Mouse (Mus musculus) urinary bladder, postnatal 25 days (tissue): ENCODE results near the gene Nrd1.

ENCODE experiments used
- DNase-seq: peaks from one replicate; pipeline ENCODE4 v3.0.0; 2022; ENCODE audit warnings: low spot score

The Nrd1 gene

GRCm38 (mm10) chr4:108999999-109000950 is at the start of gene Nrd1:
Nrd1 (plus strand) TSS chr4:109000655.
- DNase-seq = peak; percentile 95

DNA sequence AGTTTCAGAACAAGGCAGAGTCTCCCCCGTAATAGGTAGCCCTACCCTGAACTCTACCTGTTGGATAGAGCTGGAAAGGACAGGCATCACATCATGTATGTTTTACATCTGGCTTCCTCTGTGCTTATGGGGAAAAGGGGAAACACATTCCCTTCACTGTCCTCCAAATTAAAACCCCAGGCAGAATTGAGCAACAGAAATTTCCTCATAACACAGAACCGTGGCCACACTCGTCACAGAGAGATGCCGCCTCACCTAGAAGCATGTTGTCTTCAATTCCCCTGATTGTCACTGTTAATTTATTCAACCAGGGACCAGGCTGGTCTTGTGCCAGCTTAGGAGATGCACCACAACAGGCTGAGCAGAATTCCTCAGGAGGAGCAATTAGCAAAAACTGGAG is 48.8 kb upstream of the Nrd1 start:
- no peak for DNase-seq

DNA sequence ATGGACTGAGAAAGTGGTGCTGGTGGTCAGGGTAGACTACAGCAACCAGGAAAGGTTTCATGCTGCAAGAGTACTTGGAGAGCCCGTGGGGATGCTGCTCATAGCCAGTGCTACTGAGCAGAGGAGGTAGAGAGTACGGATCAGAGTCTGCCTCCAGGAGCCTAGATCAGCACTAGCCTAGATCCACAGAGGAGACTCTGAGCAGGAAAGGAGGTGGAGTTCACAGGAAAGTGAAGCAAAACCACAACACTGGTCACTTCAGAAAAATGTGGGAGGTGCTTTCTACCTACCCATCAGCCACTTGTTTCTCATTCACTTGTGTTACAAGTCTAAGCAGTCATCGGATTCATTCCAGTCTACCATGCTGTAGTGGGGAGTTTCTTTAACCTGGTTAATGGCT is 40.8 kb upstream of the Nrd1 start:
- DNase-seq = no peak

GRCm38 (mm10) chr4:108960619-108961460 is 39.6 kb upstream of the Nrd1 start:
- no peak for DNase-seq

GRCm38 (mm10) chr4:108963017-108963416 is 37.4 kb upstream of the Nrd1 start:
- no peak for DNase-seq

- DNase-seq = no peak
These were observed 30.9 kb upstream of the Nrd1 start for GRCm38 (mm10) chr4:108969517-108969916.

GRCm38 (mm10) chr4:108971054-108971453 is 29.4 kb upstream of the Nrd1 start:
- no peak for DNase-seq

GRCm38 (mm10) chr4:108976458-108977071 is 23.9 kb upstream of the Nrd1 start:
- no peak for DNase-seq

DNA sequence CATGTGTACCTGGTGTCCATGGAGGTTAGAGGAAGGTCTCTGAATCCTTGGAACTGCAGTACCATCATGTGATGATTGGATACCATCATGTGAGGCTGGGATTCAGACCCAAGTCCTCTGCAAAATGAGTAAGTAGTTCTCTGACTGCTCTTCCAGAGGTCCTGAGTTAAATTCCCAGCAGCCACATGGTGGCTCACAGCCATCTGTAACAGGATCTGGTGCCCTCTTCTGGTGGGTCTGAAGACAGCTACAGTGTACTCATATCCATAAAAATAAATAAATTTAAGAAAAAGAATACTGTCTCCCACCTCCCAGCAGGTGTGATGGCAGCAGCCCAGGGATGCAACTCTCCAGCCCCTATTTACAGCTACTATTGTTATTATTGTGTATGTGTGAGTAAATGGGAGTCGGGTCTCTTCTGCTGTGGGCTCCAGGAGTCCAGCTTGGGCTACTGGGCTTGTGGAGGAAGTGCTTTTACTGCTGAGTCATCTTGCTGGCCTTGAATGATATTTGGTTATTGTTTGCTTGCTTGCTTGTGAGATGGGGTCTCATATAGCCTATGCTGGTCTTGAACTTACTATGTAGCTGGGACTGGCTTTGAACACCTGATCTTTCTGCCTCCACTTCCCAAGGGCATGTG is 13.5 kb upstream of the Nrd1 start:
- no peak for DNase-seq

- DNase-seq = no peak
These were observed 13.0 kb upstream of the Nrd1 start for GRCm38 (mm10) chr4:108987473-108987842.

DNA sequence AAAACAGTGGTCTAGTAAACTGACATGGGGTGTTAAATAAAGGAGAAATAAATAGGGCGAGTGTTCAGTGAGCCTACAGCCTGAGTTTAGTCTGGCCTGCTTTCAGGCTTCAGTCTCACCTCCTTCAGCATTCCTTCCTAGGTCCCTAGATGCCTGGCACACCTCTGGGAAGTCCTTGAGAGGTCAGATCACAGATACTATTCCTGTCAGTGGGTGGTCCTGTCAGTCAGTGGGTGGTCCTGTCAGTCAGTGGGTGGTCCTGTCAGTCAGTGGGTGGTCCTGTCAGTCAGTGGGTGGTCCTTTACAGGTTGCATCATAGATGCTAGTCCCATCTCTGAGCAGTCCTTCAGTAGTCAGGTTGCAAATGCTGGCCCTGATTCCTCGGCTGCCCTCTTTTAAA is 11.0 kb upstream of the Nrd1 start:
- no peak for DNase-seq

DNA sequence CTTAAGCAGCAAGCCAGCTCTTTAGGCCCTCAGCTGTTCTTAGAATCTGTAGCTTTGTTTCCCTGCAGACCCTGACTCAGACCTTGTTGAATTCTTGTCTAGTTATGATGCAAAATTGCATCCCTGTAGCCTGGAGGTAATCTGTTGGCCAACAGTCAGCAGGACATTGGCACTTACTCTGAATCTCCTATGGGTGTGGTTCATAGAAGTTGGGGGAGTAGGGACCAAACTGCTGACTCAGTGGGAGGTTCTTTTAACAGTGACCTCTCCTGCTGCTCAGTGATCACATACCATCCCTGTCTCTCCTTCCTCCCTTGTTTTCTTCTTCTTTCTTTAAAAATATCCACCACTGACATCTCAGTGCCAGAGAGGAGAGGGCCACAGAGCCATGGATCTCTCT is 10.4 kb upstream of the Nrd1 start:
- DNase-seq = no peak

DNA sequence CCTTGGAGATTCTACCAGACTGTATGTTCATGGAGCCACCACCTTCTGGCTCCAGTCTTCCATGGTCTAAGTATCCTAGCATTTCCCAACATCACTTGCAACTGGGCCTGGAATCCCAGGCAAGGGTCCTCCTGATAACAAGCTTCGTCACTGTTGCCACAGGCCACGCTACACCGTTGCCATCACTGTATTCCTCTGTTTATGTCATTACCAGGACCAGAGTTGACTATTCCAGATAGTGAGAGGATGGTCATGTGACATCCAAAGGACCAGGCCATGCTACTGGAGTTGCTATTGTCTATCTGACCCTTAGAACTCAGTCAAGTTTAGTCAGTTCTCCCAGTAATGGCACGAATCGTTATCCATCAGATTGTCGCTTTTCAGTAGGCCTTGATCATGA is 9.9 kb upstream of the Nrd1 start:
- DNase-seq = no peak

- no peak for DNase-seq
These were observed 8.6 kb upstream of the Nrd1 start for GRCm38 (mm10) chr4:108991811-108992210.

DNA sequence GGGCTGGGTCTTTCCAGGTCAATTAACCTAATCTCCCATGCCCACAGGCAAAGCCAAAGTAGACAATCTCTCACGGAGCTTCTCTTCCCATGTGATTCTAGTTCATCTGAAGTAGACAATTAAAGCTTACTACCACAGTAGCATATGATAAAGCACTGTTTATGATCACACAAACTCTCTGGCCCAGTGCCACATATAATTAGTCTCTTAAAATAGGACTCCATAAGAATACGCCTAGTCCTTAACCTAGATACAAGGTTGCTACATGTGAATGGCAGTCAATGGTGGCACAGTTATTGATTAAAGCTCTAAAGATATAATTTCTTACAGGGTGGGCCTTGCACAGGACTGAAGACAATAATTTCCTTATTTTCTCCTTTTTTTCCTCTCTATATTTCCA is 7.5 kb upstream of the Nrd1 start:
- no peak for DNase-seq

DNA sequence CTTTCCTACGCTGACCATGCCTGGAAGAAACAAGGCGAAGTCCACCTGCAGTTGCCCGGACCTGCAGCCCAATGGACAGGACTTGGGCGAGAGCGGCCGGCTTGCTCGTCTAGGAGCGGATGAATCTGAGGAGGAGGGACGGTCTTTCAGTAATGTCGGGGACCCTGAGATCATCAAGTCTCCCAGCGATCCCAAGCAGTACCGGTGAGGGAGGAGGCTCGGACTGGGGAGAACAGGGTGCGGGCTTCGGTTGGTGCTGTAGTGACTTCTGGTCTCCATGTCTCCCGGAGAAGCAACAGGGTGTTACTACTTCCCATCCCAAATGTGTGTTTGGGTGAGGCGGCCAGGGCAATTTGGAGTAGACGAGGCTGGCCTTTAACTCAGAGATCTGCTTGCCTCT is 506 bp downstream of the Nrd1 start:
- DNase-seq = no peak

DNA sequence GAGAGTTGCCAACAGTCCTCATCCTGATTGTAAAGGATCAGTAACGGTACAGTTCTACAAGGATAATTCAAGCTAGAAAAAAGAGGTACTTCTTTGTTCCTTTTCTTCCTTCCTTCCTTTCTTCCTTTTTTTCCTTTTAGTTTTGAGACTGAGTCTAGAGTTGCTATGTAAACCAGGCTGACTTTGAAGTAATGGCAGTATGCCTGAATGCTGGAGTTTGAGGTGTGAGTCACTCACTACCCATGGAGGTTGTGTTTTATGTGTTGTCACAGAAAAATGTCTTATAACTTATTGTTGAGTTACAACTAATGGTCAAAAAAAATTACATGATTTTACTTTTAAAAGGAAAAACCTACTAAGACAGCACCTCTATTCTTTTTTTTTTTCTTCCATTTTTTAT is 7.6 kb downstream of the Nrd1 start:
- DNase-seq = no peak

GRCm38 (mm10) chr4:109014091-109014490 is 13.6 kb downstream of the Nrd1 start:
- DNase-seq = no peak

DNA sequence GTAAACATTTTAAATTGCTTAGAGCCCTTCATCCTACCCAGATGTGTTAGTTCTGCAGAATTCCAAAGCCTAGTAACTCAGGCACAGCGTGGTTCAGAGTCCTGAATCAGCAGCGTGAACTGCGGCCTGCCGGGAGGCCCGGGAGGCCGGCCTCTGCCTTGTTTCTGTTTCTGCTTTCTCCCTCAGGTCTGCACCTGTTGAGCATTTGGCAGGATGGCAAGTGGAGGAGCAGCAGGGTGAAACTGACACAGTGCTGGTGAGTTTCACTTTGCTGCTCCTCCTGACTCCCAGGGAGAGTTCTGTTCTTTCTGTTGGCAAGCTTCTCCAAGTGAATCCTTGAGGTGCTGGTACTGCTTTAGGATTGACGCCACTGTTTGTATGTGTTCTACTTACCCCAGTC is 17.0 kb downstream of the Nrd1 start:
- DNase-seq = peak; percentile 8

DNA sequence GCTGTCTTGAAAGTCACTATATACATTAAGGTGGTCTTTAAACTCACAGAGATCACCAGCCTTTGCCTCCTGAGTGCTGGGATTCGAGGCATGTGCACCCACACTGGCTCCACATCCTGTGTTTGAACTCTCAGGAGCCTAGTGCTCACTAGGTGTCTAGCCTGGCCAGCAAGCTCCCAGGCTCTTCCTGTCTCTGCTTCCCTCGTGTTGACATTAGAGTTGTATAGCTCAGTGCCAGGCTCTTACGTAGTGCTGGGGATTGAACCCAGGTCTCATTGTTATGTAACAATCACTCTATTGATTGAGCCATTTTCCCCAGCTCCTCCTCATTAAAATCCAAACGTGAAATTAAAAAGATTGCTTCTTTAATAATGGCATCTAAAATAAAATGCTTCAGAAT is 18.8 kb downstream of the Nrd1 start:
- no peak for DNase-seq

- DNase-seq = no peak
These were observed 21.5 kb downstream of the Nrd1 start for GRCm38 (mm10) chr4:109021976-109022375.

DNA sequence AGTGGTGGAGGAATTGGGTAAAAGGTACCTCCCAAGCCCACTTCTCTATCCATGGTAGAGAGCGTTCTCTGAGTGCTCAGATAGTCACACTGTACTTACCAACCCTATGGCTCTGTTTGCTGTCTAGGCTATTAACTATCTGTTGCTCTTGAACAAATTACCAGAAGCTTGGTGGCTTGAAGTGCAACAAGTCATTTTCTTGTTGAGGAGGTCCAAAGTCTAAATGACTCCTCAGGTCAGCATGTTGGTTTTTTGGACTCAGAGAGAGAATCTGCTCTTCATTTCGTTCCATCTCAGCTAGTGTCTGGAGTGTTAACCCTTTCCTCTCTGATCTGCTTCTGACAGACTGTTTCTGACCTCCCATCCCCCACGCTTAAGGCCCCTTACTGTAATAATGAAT is 24.6 kb downstream of the Nrd1 start:
- no peak for DNase-seq
